Mouse (Mus musculus): ENCODE measurements around the gene Rnf133. TPM values are rescaled to one million over a fixed set of nuclear protein-coding genes. Genes with fewer than 3 reads are reported as not detected.

Rnf133 gene
- polyA plus RNA-seq (2015; fragmentation: Nextera tagmentation; extraction: Ambion mirVana) = 0.12 TPM in 1 of 2 replicates, not detected in the other

GRCm38 (mm10) chr6:23650205-23650604 lies at the start of gene Rnf133:
Gene Rnf133, minus strand, starts transcription at chr6:23650305.
- no peak for DNase-seq (ENCODE audit: low spot score)
- no peak within 1 kb of the TSS for H3K27ac ChIP-seq (replicated peaks)
- no peak within 1 kb of the TSS for H3K4me3 ChIP-seq (ENCODE audit: low read depth, low read length)
- no peaks in the 10 kb centered on the region for H3K36me3 ChIP-seq (ENCODE audit: control insufficient read depth, insufficient read depth, low read length)
- TF ChIP-seq EP300 (optimal IDR thresholded peaks at IDR 0.05) (no peak), CTCF (IDR thresholded peaks at IDR 0.05; ENCODE audit: low read depth) (no peak)
- H3K4me2 ChIP-seq (replicated peaks; ENCODE audit: low read depth) = no peak within 1 kb of the TSS
- ATAC-seq (ENCODE audit: low FRiP score, low TSS enrichment) = no peak
- H3K9ac ChIP-seq (ENCODE audit: low read length) = no peak within 1 kb of the TSS
- H3K4me1 ChIP-seq (replicated peaks; ENCODE audit: control insufficient read depth, insufficient read depth) = no peaks in the 10 kb centered on the region; the same call in 1 of the 2 replicates
- WGBS = 56% methylated on average over 2 of the region's 2 CpGs
- no peaks in the 10 kb centered on the region for H3K9me3 ChIP-seq (ENCODE audit: control insufficient read depth, low read length)
- H3K27me3 ChIP-seq (ENCODE audit: control insufficient read depth, insufficient read depth, low read length) = no peaks in the 10 kb centered on the region

- H3K9ac ChIP-seq (ENCODE audit: low read length) = no peak overlapping the region
- H3K9me3 ChIP-seq (ENCODE audit: control insufficient read depth, low read length) = no peaks in the 10 kb centered on the region
- H3K27me3 ChIP-seq (ENCODE audit: control insufficient read depth, insufficient read depth, low read length) = no peaks in the 10 kb centered on the region
- 59% methylated on average over 1 of the region's 1 CpGs for WGBS
- no peaks in the 10 kb centered on the region for H3K4me1 ChIP-seq (replicated peaks; ENCODE audit: control insufficient read depth, insufficient read depth)
- H3K27ac ChIP-seq (replicated peaks) = no peak overlapping the region
- no peak overlapping the region for H3K4me2 ChIP-seq (replicated peaks; ENCODE audit: low read depth)
- H3K4me3 ChIP-seq (ENCODE audit: low read depth, low read length) = no peak overlapping the region
- TF ChIP-seq EP300 (optimal IDR thresholded peaks at IDR 0.05) (no peak), CTCF (IDR thresholded peaks at IDR 0.05; ENCODE audit: low read depth) (no peak)
- DNase-seq (ENCODE audit: low spot score) (no peak), ATAC-seq (ENCODE audit: low FRiP score, low TSS enrichment) (no peak)
- H3K36me3 ChIP-seq (ENCODE audit: control insufficient read depth, insufficient read depth, low read length) = no peaks in the 10 kb centered on the region
Observed at GRCm38 (mm10) chr6:23678172-23678571, 28.1 kb upstream of the Rnf133 start.

- Histone ChIP-seq H3K27me3 (ENCODE audit: control insufficient read depth, insufficient read depth, low read length) (no peaks in the 10 kb centered on the region), H3K9ac (ENCODE audit: low read length) (no peak within 1 kb of the TSS), H3K36me3 (ENCODE audit: control insufficient read depth, insufficient read depth, low read length) (no peaks in the 10 kb centered on the region), H3K4me2 (replicated peaks; ENCODE audit: low read depth) (no peak within 1 kb of the TSS), H3K9me3 (ENCODE audit: control insufficient read depth, low read length) (no peaks in the 10 kb centered on the region), H3K4me1 (replicated peaks; ENCODE audit: control insufficient read depth, insufficient read depth) (no peaks in the 10 kb centered on the region), H3K4me3 (ENCODE audit: low read depth, low read length) (no peak within 1 kb of the TSS), H3K27ac (replicated peaks) (no peak within 1 kb of the TSS)
- TF ChIP-seq EP300 (optimal IDR thresholded peaks at IDR 0.05) (no peak), CTCF (IDR thresholded peaks at IDR 0.05; ENCODE audit: low read depth) (no peak)
- ATAC-seq (ENCODE audit: low FRiP score, low TSS enrichment) = no peak
- WGBS = 80% methylated on average over 2 of the region's 2 CpGs
- DNase-seq (ENCODE audit: low spot score) = no peak
Observed at GRCm38 (mm10) chr6:23655036-23655435, 4.9 kb upstream of the Rnf133 start, which contains the start of gene Rnf148. Gene Rnf148, minus strand, starts transcription at chr6:23655136.

GRCm38 (mm10) chr6:23648732-23649131 lies 1.4 kb downstream of the Rnf133 start:
- DNase-seq (ENCODE audit: low spot score) (no peak), ATAC-seq (ENCODE audit: low FRiP score, low TSS enrichment) (no peak)
- Histone ChIP-seq H3K4me1 (replicated peaks; ENCODE audit: control insufficient read depth, insufficient read depth) (no peaks in the 10 kb centered on the region; the same call in 1 of the 2 replicates), H3K9ac (ENCODE audit: low read length) (no peak overlapping the region), H3K9me3 (ENCODE audit: control insufficient read depth, low read length) (no peaks in the 10 kb centered on the region), H3K27me3 (ENCODE audit: control insufficient read depth, insufficient read depth, low read length) (no peaks in the 10 kb centered on the region), H3K4me2 (replicated peaks; ENCODE audit: low read depth) (no peak overlapping the region), H3K27ac (replicated peaks) (no peak overlapping the region), H3K4me3 (ENCODE audit: low read depth, low read length) (no peak overlapping the region), H3K36me3 (ENCODE audit: control insufficient read depth, insufficient read depth, low read length) (no peaks in the 10 kb centered on the region)
- no peak for TF ChIP-seq CTCF (IDR thresholded peaks at IDR 0.05; ENCODE audit: low read depth)
- TF ChIP-seq EP300 (optimal IDR thresholded peaks at IDR 0.05) = no peak
- WGBS = 49% methylated on average over 8 of the region's 8 CpGs

GRCm38 (mm10) chr6:23647627-23648247 lies 2.4 kb downstream of the Rnf133 start:
- no peak overlapping the region for H3K9ac ChIP-seq (ENCODE audit: low read length)
- no peak overlapping the region for H3K27ac ChIP-seq (replicated peaks)
- H3K4me2 ChIP-seq (replicated peaks; ENCODE audit: low read depth) = no peak overlapping the region
- H3K9me3 ChIP-seq (ENCODE audit: control insufficient read depth, low read length) = no peaks in the 10 kb centered on the region
- 53% methylated on average over 7 of the region's 7 CpGs for WGBS
- no peak overlapping the region for H3K4me3 ChIP-seq (ENCODE audit: low read depth, low read length)
- H3K4me1 ChIP-seq (replicated peaks; ENCODE audit: control insufficient read depth, insufficient read depth) = no peaks in the 10 kb centered on the region; the same call in 1 of the 2 replicates
- ATAC-seq (ENCODE audit: low FRiP score, low TSS enrichment) (no peak), DNase-seq (ENCODE audit: low spot score) (peak; percentile 17)
- no peaks in the 10 kb centered on the region for H3K27me3 ChIP-seq (ENCODE audit: control insufficient read depth, insufficient read depth, low read length)
- TF ChIP-seq CTCF (IDR thresholded peaks at IDR 0.05; ENCODE audit: low read depth) = no peak
- TF ChIP-seq EP300 (optimal IDR thresholded peaks at IDR 0.05) = no peak
- H3K36me3 ChIP-seq (ENCODE audit: control insufficient read depth, insufficient read depth, low read length) = no peaks in the 10 kb centered on the region

GRCm38 (mm10) chr6:23637081-23637480 lies 13.0 kb downstream of the Rnf133 start:
- Histone ChIP-seq H3K4me3 (ENCODE audit: low read depth, low read length) (no peak overlapping the region), H3K4me2 (replicated peaks; ENCODE audit: low read depth) (no peak overlapping the region), H3K27me3 (ENCODE audit: control insufficient read depth, insufficient read depth, low read length) (no peaks in the 10 kb centered on the region), H3K4me1 (replicated peaks; ENCODE audit: control insufficient read depth, insufficient read depth) (no peaks in the 10 kb centered on the region), H3K27ac (replicated peaks) (no peak overlapping the region), H3K9ac (ENCODE audit: low read length) (no peak overlapping the region), H3K9me3 (ENCODE audit: control insufficient read depth, low read length) (no peaks in the 10 kb centered on the region), H3K36me3 (ENCODE audit: control insufficient read depth, insufficient read depth, low read length) (no peaks in the 10 kb centered on the region)
- WGBS = 67% methylated on average over 3 of the region's 3 CpGs
- DNase-seq (ENCODE audit: low spot score) = no peak
- ATAC-seq (ENCODE audit: low FRiP score, low TSS enrichment) = no peak
- TF ChIP-seq EP300 (optimal IDR thresholded peaks at IDR 0.05) (no peak), CTCF (IDR thresholded peaks at IDR 0.05; ENCODE audit: low read depth) (no peak)
